Mouse (Mus musculus) liver, embryonic 13.5 days (tissue): ENCODE data around the gene Gm11444. TPM values are rescaled to one million over a fixed set of nuclear protein-coding genes. Genes with fewer than 3 reads are reported as not detected.

Experiments
- ATAC-seq: fragments of 200-750 bp; cut with Nextera tagmentation; 2 replicates; pipeline ENCODE4 v1.8.0; 2017; ENCODE audit warnings: low read depth, mild to moderate bottlenecking, moderate number of reproducible peaks, moderate library complexity
- DNase-seq: peaks from one replicate; pipeline ENCODE4 v3.0.0; 2022
- H3K27ac ChIP-seq: fragments of 300-500 bp; sonication (generic); 2 replicates; pipeline ENCODE4 v1.5.1; 2015; ENCODE audit warnings: moderate library complexity, mild to moderate bottlenecking, inconsistent platforms
- H3K27me3 ChIP-seq: fragments of 300-500 bp; sonication (generic); 2 replicates; pipeline ENCODE4 v1.6.1; 2015; ENCODE audit warnings: mild to moderate bottlenecking, inconsistent platforms
- H3K36me3 ChIP-seq: fragments of 300-500 bp; sonication (generic); 2 replicates; pipeline ENCODE4 v1.6.1; 2015; ENCODE audit warnings: mild to moderate bottlenecking, inconsistent platforms
- H3K4me1 ChIP-seq: fragments of 300-500 bp; sonication (generic); replicated peaks from 2 replicates; pipeline ENCODE4 v1.6.1; 2015; ENCODE audit warnings: inconsistent platforms
- H3K4me2 ChIP-seq: fragments of 300-500 bp; sonication (generic); 2 replicates; pipeline ENCODE4 v1.6.1; 2015; ENCODE audit warnings: inconsistent platforms, mild to moderate bottlenecking, moderate library complexity
- H3K4me3 ChIP-seq: fragments of 300-500 bp; sonication (generic); replicated peaks from 2 replicates; pipeline ENCODE4 v1.5.1; 2015; ENCODE audit warnings: mild to moderate bottlenecking, inconsistent platforms
- H3K9ac ChIP-seq: fragments of 300-500 bp; sonication (generic); 2 replicates; pipeline ENCODE4 v1.6.1; 2015; ENCODE audit warnings: mild to moderate bottlenecking, inconsistent platforms
- H3K9me3 ChIP-seq: fragments of 300-500 bp; sonication (generic); replicated peaks from 2 replicates; pipeline ENCODE4 v1.6.1; 2016; ENCODE audit warnings: inconsistent platforms
- WGBS: fragments of 180-500 bp; shearing (Covaris S2); methylation state at CpG from one replicate; pipeline ENCODE4 v1.1.7; 2015; ENCODE audit not compliant: insufficient replicate concordance; 5-methylcytosine and 5-hydroxymethylcytosine counted together
- polyA plus RNA-seq: library from polyadenylated mRNA; unstranded; fragments of >200 nt; fragmentation: Nextera tagmentation; extraction: Ambion mirVana; gene quantifications from 2 replicates; pipeline ENCODE4 v1.2.1, GENCODE M21; 2015

Gene Gm11444
- polyA plus RNA-seq, 1 experiment from 2014 or later: not detected

GRCm38 (mm10) chr11:85889056-85889729, 39.1 kb upstream of the Gm11444 start:
- DNase-seq (no peak), ATAC-seq (no peak)
- Histone ChIP-seq H3K4me3 (no peak overlapping the region), H3K4me2 (no peak overlapping the region), H3K4me1 (peaks cover 12% of the 10 kb centered on the region), H3K9ac (no peak overlapping the region), H3K36me3 (no peaks in the 10 kb centered on the region), H3K27me3 (peaks cover 99% of the 10 kb centered on the region), H3K27ac (no peak overlapping the region), H3K9me3 (no peaks in the 10 kb centered on the region)
- WGBS: 30% methylated on average over 8 of the region's 8 CpGs

GRCm38 (mm10) chr11:85888451-85888961, 38.4 kb upstream of the Gm11444 start:
- no peak for ATAC-seq
- 3% methylated on average over 26 of the region's 26 CpGs for WGBS
- H3K4me2 ChIP-seq: no peak overlapping the region
- no peak overlapping the region; the same call in 1 of the 2 replicates for H3K4me3 ChIP-seq
- no peak overlapping the region for H3K27ac ChIP-seq
- H3K4me1 ChIP-seq: peaks cover 12% of the 10 kb centered on the region
- H3K9ac ChIP-seq: no peak overlapping the region
- no peaks in the 10 kb centered on the region for H3K9me3 ChIP-seq
- H3K27me3 ChIP-seq: peaks cover 98% of the 10 kb centered on the region
- no peaks in the 10 kb centered on the region for H3K36me3 ChIP-seq
- DNase-seq: no peak

- Histone ChIP-seq H3K27me3 (peaks cover 98% of the 10 kb centered on the region), H3K4me2 (no peak overlapping the region), H3K4me1 (peaks cover 12% of the 10 kb centered on the region), H3K9ac (no peak overlapping the region), H3K4me3 (no peak overlapping the region; the same call in 1 of the 2 replicates), H3K9me3 (no peaks in the 10 kb centered on the region), H3K36me3 (no peaks in the 10 kb centered on the region), H3K27ac (no peak overlapping the region)
- ATAC-seq: no peak
- DNase-seq: no peak
- WGBS: 4% methylated on average over 17 of the region's 17 CpGs
Measured at GRCm38 (mm10) chr11:85887801-85888450, 37.8 kb upstream of the Gm11444 start.

- Histone ChIP-seq H3K9ac (no peak overlapping the region), H3K36me3 (no peaks in the 10 kb centered on the region), H3K4me1 (peaks cover 12% of the 10 kb centered on the region), H3K4me3 (no peak overlapping the region), H3K9me3 (no peaks in the 10 kb centered on the region), H3K27ac (no peak overlapping the region), H3K27me3 (peaks cover 98% of the 10 kb centered on the region), H3K4me2 (no peak overlapping the region)
- ATAC-seq (no peak), DNase-seq (no peak)
- 31% methylated on average over 6 of the region's 6 CpGs for WGBS
Measured at GRCm38 (mm10) chr11:85887273-85887672, 37.1 kb upstream of the Gm11444 start.

GRCm38 (mm10) chr11:85886429-85886785, 36.3 kb upstream of the Gm11444 start:
- Histone ChIP-seq H3K4me3 (no peak overlapping the region), H3K9ac (no peak overlapping the region), H3K27ac (no peak overlapping the region), H3K4me2 (no peak overlapping the region), H3K27me3 (peaks cover 97% of the 10 kb centered on the region), H3K4me1 (peaks cover 12% of the 10 kb centered on the region), H3K9me3 (no peaks in the 10 kb centered on the region), H3K36me3 (no peaks in the 10 kb centered on the region)
- DNase-seq (no peak), ATAC-seq (no peak)
- 8% methylated on average over 22 of the region's 22 CpGs for WGBS

GRCm38 (mm10) chr11:85885665-85886428, 35.7 kb upstream of the Gm11444 start, which contains the start of gene Tbx4:
TSS of gene Tbx4 (plus strand) at chr11:85886422.
- no peak within 1 kb of the TSS for H3K27ac ChIP-seq
- ATAC-seq: no peak
- H3K4me2 ChIP-seq: no peak within 1 kb of the TSS
- H3K36me3 ChIP-seq: no peaks in the 10 kb centered on the region
- no peak for DNase-seq
- peaks cover 97% of the 10 kb centered on the region for H3K27me3 ChIP-seq
- no peak within 1 kb of the TSS for H3K4me3 ChIP-seq
- H3K4me1 ChIP-seq: peaks cover 12% of the 10 kb centered on the region
- H3K9me3 ChIP-seq: no peaks in the 10 kb centered on the region
- no peak within 1 kb of the TSS for H3K9ac ChIP-seq
- 22% methylated on average over 22 of the region's 28 CpGs for WGBS

- H3K4me3 ChIP-seq: no peak overlapping the region
- peaks cover 92% of the 10 kb centered on the region for H3K27me3 ChIP-seq
- no peaks in the 10 kb centered on the region for H3K9me3 ChIP-seq
- DNase-seq (no peak), ATAC-seq (no peak)
- no peak overlapping the region for H3K9ac ChIP-seq
- no peak overlapping the region for H3K4me2 ChIP-seq
- H3K4me1 ChIP-seq: peaks cover 8% of the 10 kb centered on the region
- H3K36me3 ChIP-seq: no peaks in the 10 kb centered on the region
- WGBS: 57% methylated on average over 4 of the region's 4 CpGs
- H3K27ac ChIP-seq: no peak overlapping the region
Measured at GRCm38 (mm10) chr11:85884498-85884897, 34.4 kb upstream of the Gm11444 start.

GRCm38 (mm10) chr11:85876059-85876788, 26.1 kb upstream of the Gm11444 start:
- ATAC-seq: no peak
- Histone ChIP-seq H3K27me3 (peaks cover 49% of the 10 kb centered on the region), H3K9ac (no peak overlapping the region), H3K4me3 (no peak overlapping the region), H3K4me1 (no peaks in the 10 kb centered on the region), H3K4me2 (no peak overlapping the region), H3K36me3 (no peaks in the 10 kb centered on the region), H3K27ac (no peak overlapping the region), H3K9me3 (no peaks in the 10 kb centered on the region)
- DNase-seq: no peak
- 61% methylated on average over 24 of the region's 24 CpGs for WGBS

- no peak for ATAC-seq
- Histone ChIP-seq H3K4me3 (no peak overlapping the region), H3K4me1 (no peaks in the 10 kb centered on the region), H3K27me3 (0 out of 2 replicates have a peak, but pooled peaks cover 7% of the 10 kb centered on the region), H3K4me2 (no peak overlapping the region), H3K9ac (no peak overlapping the region), H3K9me3 (no peaks in the 10 kb centered on the region), H3K36me3 (no peaks in the 10 kb centered on the region), H3K27ac (no peak overlapping the region)
- DNase-seq: no peak
- 28% methylated on average over 7 of the region's 7 CpGs for WGBS
Measured at GRCm38 (mm10) chr11:85864363-85864762, 14.2 kb upstream of the Gm11444 start.

GRCm38 (mm10) chr11:85857997-85858698, 8.0 kb upstream of the Gm11444 start:
- ATAC-seq (no peak), DNase-seq (no peak)
- H3K9me3 ChIP-seq: no peaks in the 10 kb centered on the region
- H3K4me3 ChIP-seq: no peak overlapping the region
- H3K27me3 ChIP-seq: 0 out of 2 replicates have a peak, but pooled peaks cover 2% of the 10 kb centered on the region
- no peaks in the 10 kb centered on the region for H3K36me3 ChIP-seq
- no peaks in the 10 kb centered on the region for H3K4me1 ChIP-seq
- no peak overlapping the region for H3K9ac ChIP-seq
- WGBS: 31% methylated on average over 6 of the region's 6 CpGs
- H3K4me2 ChIP-seq: no peak overlapping the region
- H3K27ac ChIP-seq: no peak overlapping the region
